Mouse (Mus musculus) ES-Bruce4 (cell line): Measurements from ENCODE around the gene Zscan2.

Experiments
- CTCF ChIP-seq: IDR thresholded peaks from one replicate; pipeline ENCODE4 v1.8.1; 2011; ENCODE audit warnings: low read depth, low read length
- POLR2A ChIP-seq: IDR thresholded peaks from one replicate; pipeline ENCODE4 v1.8.1; 2011; ENCODE audit warnings: low read length; ENCODE audit not compliant: insufficient read depth

GRCm38 (mm10) chr7:80918982-80919646 is 58.4 kb downstream of the Zscan2 start:
- no peak for TF ChIP-seq POLR2A
- no peak for TF ChIP-seq CTCF
